Mouse (Mus musculus): ENCODE results near the gene Zmat5.

- TF ChIP-seq POLR2A (IDR thresholded peaks at IDR 0.05; ENCODE audit: borderline replicate concordance, control insufficient read depth, low read depth, low read length) (no peak), CTCF (IDR thresholded peaks at IDR 0.05; ENCODE audit: control insufficient read depth, insufficient read depth, low read length) (no peak)
Observed at GRCm38 (mm10) chr11:4720393-4720792, 15.9 kb downstream of the Zmat5 start.
